36 mouse cellular contexts compared by ENCODE assay signal in genomic region chr10:97687198-97687597, GRCm38 (mm10). TPM values are rescaled to one million over a fixed set of nuclear protein-coding genes. Genes with fewer than 3 reads are reported as not detected.
A peak's percentile ranks its signal among the peaks of the same experiment; 100 is the strongest.
DNase-seq lines count a peak whose midpoint lies in the region; ATAC-seq lines count a peak whose summit lies in the region.
"Had no signal": no experiment of that assay in that cellular context is flagged by ENCODE, and none has a peak within 500 bp of the region (broad histone marks: within the 10 kb centered on the region; RNA-seq: fewer than 3 reads in every experiment).

No protein-coding gene starts in this region.

- H3K9me3 ChIP-seq in heart, embryonic 12.5 days (replicated peaks) = no peaks in the 10 kb centered on the region
- H3K9me3 ChIP-seq: embryonic facial prominence, embryonic 12.5 days; forebrain, embryonic 12.5 days; heart, embryonic 13.5 days; limb, embryonic 15.5 days; megakaryocyte, embryonic 14.5 days; midbrain, embryonic 13.5 days; neural tube, embryonic 12.5 days; stomach, embryonic 15.5 days had no signal

- no peak for ATAC-seq in heart, embryonic 12.5 days (ENCODE audit: insufficient number of reproducible peaks, low FRiP score)
- ATAC-seq: activated CD4-positive, CD25-positive, alpha-beta regulatory T cell, adult 4 months; hindbrain, embryonic 16.5 days; intestine, embryonic 16.5 days; midbrain, embryonic 13.5 days had no signal

- H3K4me3 ChIP-seq in heart, embryonic 12.5 days = no peak overlapping the region
- H3K4me3 ChIP-seq: embryonic facial prominence, embryonic 12.5 days; erythroblast, embryonic 14.5 days; forebrain, embryonic 12.5 days; heart, embryonic 13.5 days; limb, embryonic 15.5 days; megakaryocyte, embryonic 14.5 days; midbrain, embryonic 13.5 days; neural tube, embryonic 12.5 days; stomach, embryonic 15.5 days had no signal

- no peak overlapping the region for H3K27ac ChIP-seq in heart, embryonic 12.5 days (ENCODE audit: poor library complexity, severe bottlenecking)
- H3K27ac ChIP-seq: embryonic facial prominence, embryonic 12.5 days; forebrain, embryonic 12.5 days; heart, embryonic 13.5 days; limb, embryonic 15.5 days; liver, embryonic 14.5 days; midbrain, embryonic 13.5 days; neural tube, embryonic 12.5 days; stomach, embryonic 15.5 days had no signal

- no peaks in the 10 kb centered on the region for H3K27me3 ChIP-seq in heart, embryonic 12.5 days (replicated peaks)
- H3K27me3 ChIP-seq: embryonic facial prominence, embryonic 12.5 days; forebrain, embryonic 12.5 days; heart, embryonic 13.5 days; limb, embryonic 15.5 days; megakaryocyte, embryonic 14.5 days; midbrain, embryonic 13.5 days; neural tube, embryonic 12.5 days; stomach, embryonic 15.5 days had no signal

- peak; percentile 96 for DNase-seq in heart, adult 11 months
- DNase-seq in gastrocnemius, adult 8-10 months (ENCODE audit: low spot score in 2 of 2) = peak; percentile 24 to 31
- DNase-seq in gastrocnemius, postnatal 36 days = peak; percentile 13 to 58
- DNase-seq in heart, postnatal 4 days = peak; percentile 14
- no peak for DNase-seq in thymus, postnatal 0 days (ENCODE audit: low spot score)
- no peak for DNase-seq in frontal cortex, postnatal 25 days (ENCODE audit: low spot score in 2 of 2)
- DNase-seq: cerebellum, adult 11 months; kidney, adult 9 months; kidney, postnatal 14 days; left cerebral cortex, postnatal 4 days; lung, postnatal 36 days; thymus, postnatal 36 days had no signal

- H3K9ac ChIP-seq in heart, embryonic 12.5 days = no peak overlapping the region
- H3K9ac ChIP-seq: embryonic facial prominence, embryonic 12.5 days; forebrain, embryonic 12.5 days; heart, embryonic 13.5 days; limb, embryonic 15.5 days; liver, embryonic 14.5 days; lung, embryonic 14.5 days; midbrain, embryonic 13.5 days; neural tube, embryonic 12.5 days; stomach, embryonic 15.5 days had no signal

- H3K4me1 ChIP-seq in heart, embryonic 12.5 days (replicated peaks) = no peaks in the 10 kb centered on the region
- H3K4me1 ChIP-seq: embryonic facial prominence, embryonic 12.5 days; forebrain, embryonic 12.5 days; heart, embryonic 13.5 days; limb, embryonic 15.5 days; megakaryocyte, embryonic 14.5 days; midbrain, embryonic 13.5 days; neural tube, embryonic 12.5 days; stomach, embryonic 15.5 days had no signal

- 71% methylated on average over 1 of the region's 1 CpGs for WGBS in heart, embryonic 12.5 days

- H3K36me3 ChIP-seq in heart, embryonic 12.5 days = no peaks in the 10 kb centered on the region
- H3K36me3 ChIP-seq: embryonic facial prominence, embryonic 12.5 days; forebrain, embryonic 12.5 days; heart, embryonic 13.5 days; limb, embryonic 15.5 days; midbrain, embryonic 13.5 days; neural tube, embryonic 12.5 days; stomach, embryonic 15.5 days had no signal

- intact Hi-C loops in gastrocnemius, postnatal 36 days (cut with DNase I) = loop anchor here (5.0 kb wide), 1 partner anchor 310 kb away; no protein-coding TSS in a partner anchor

- H3K4me2 ChIP-seq in heart, embryonic 12.5 days = no peak overlapping the region
- H3K4me2 ChIP-seq: embryonic facial prominence, embryonic 12.5 days; forebrain, embryonic 12.5 days; heart, embryonic 13.5 days; limb, embryonic 15.5 days; lung, embryonic 14.5 days; midbrain, embryonic 13.5 days; neural tube, embryonic 12.5 days; stomach, embryonic 15.5 days had no signal

RNA-seq across cellular contexts. Expression of gene Ccer1, which starts 5.7 kb away (rescaled TPM):
- not detected in 2 replicates for polyA plus RNA-seq in heart, embryonic 12.5 days (2016; fragmentation: Nextera tagmentation; extraction: Ambion mirVana)
- total RNA-seq in gastrocnemius, adult 8-10 months (2022) = not detected
- not detected for total RNA-seq in gastrocnemius, postnatal 36 days (2021)
- not detected for total RNA-seq in heart, postnatal 4 days (2021)
- polyA plus RNA-seq in thymus, postnatal 0 days (2015; fragmentation: Nextera tagmentation; extraction: Ambion mirVana) = not detected in 2 replicates
- total RNA-seq: adrenal gland, postnatal 4 days; hematopoietic stem cell, adult 5-6 weeks; layer of hippocampus, adult 18-20 months; layer of hippocampus, postnatal 14 days; left cerebral cortex, adult 8-10 months; left cerebral cortex, postnatal 4 days; MEL had no signal
- polyA plus RNA-seq: C2C12; cortical plate, adult 2 months; embryonic facial prominence, embryonic 12.5 days; erythroblast, embryonic 14.5 days; forebrain, embryonic 12.5 days; frontal cortex, adult 2 months; heart, embryonic 13.5 days; hindbrain, embryonic 16.5 days; intestine, embryonic 16.5 days; limb, embryonic 15.5 days; liver, embryonic 14.5 days; lung, embryonic 14.5 days; midbrain, embryonic 13.5 days; neural tube, embryonic 12.5 days; stomach, embryonic 15.5 days had no signal

RNA-seq across cellular contexts. Expression of gene C030005K15Rik, which starts 39.4 kb away (rescaled TPM):
- polyA plus RNA-seq in heart, embryonic 12.5 days (2016; fragmentation: Nextera tagmentation; extraction: Ambion mirVana) = not detected in 2 replicates
- total RNA-seq in gastrocnemius, adult 8-10 months (2022) = not detected
- not detected for total RNA-seq in gastrocnemius, postnatal 36 days (2021)
- total RNA-seq in heart, postnatal 4 days (2021) = not detected
- not detected in 2 replicates for polyA plus RNA-seq in thymus, postnatal 0 days (2015; fragmentation: Nextera tagmentation; extraction: Ambion mirVana)
- total RNA-seq: adrenal gland, postnatal 4 days; hematopoietic stem cell, adult 5-6 weeks; MEL had no signal
- polyA plus RNA-seq: activated CD4-positive, CD25-positive, alpha-beta regulatory T cell, adult 4 months; C2C12; embryonic facial prominence, embryonic 12.5 days; erythroblast, embryonic 14.5 days; forebrain, embryonic 12.5 days; heart, embryonic 13.5 days; hindbrain, embryonic 16.5 days; intestine, embryonic 16.5 days; limb, embryonic 15.5 days; liver, embryonic 14.5 days; lung, embryonic 14.5 days; midbrain, embryonic 13.5 days; neural tube, embryonic 12.5 days; stomach, embryonic 15.5 days had no signal

RNA-seq across cellular contexts. Expression of gene Epyc, which starts 43.3 kb away (rescaled TPM):
- polyA plus RNA-seq in heart, embryonic 12.5 days (2016; fragmentation: Nextera tagmentation; extraction: Ambion mirVana) = 0.42 and 0.79 TPM in 2 replicates
- not detected for total RNA-seq in gastrocnemius, adult 8-10 months (2022)
- total RNA-seq in gastrocnemius, postnatal 36 days (2021) = under 1 TPM in 1 of 2 experiments, not detected in 1; 0.15 TPM
- total RNA-seq in heart, postnatal 4 days (2021) = under 1 TPM in 1 of 2 experiments, not detected in 1; 0.24 TPM
- polyA plus RNA-seq in thymus, postnatal 0 days (2015; fragmentation: Nextera tagmentation; extraction: Ambion mirVana) = 1.2 and 1.4 TPM in 2 replicates
- total RNA-seq: hematopoietic stem cell, adult 5-6 weeks; layer of hippocampus, adult 18-20 months; layer of hippocampus, postnatal 14 days; MEL had no signal
- polyA plus RNA-seq: activated CD4-positive, CD25-positive, alpha-beta regulatory T cell, adult 4 months; C2C12; erythroblast, embryonic 14.5 days; frontal cortex, adult 2 months; liver, embryonic 14.5 days had no signal

Comparison
In these comparisons a context has a peak if more than half of its experiments do, and no peak if none do; other contexts are left out.
1. DNase-seq: peak in heart, adult 11 months (single experiment), gastrocnemius, adult 8-10 months (2 of 2), gastrocnemius, postnatal 36 days (2 of 2) and heart, postnatal 4 days (single experiment); none in thymus, postnatal 0 days (single experiment) and frontal cortex, postnatal 25 days (0 of 2).